29 mouse cellular contexts compared by ENCODE assay signal in the genomic region with DNA sequence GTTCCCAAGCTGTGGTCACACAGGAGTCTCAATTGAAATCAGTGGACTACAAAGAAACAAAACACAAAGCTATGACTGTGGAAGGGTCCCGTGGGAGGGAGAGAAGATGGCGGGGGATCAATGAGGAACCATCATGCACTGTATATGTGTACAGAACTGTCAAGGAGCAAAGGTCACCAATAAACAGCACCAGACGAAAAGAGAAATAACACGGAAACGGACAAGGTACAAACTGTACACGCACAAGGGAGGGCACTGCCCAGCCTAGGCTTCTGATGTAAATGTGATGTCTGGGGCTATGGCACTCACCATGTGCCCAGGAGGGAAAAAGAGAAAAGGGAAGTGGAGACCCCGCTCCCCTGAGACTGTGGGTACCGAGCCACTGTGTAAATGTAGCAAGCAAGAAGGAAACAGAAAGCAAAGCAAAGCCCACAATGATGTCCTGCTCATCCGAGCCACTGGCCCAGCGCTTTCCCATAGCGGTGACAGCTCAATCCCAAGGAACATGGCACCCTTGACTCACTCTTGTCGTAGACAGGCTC. TPM values are rescaled to one million over a fixed set of nuclear protein-coding genes. Genes with fewer than 3 reads are reported as not detected.
DNase-seq lines count a peak whose midpoint lies in the region; ATAC-seq and TF ChIP-seq lines count a peak whose summit lies in the region.
"Had no signal": no experiment of that assay in that cellular context is flagged by ENCODE, and none has a peak within 500 bp of the region (broad histone marks: within the 10 kb centered on the region; RNA-seq: fewer than 3 reads in every experiment).

No protein-coding gene starts in this region.

- H3K36me3 ChIP-seq in intestine, postnatal 0 days (ENCODE audit: control insufficient read depth, insufficient read depth), result peaks cover 34% of the 10 kb centered on the region; the same call in 1 of the 2 replicates
- no peaks in the 10 kb centered on the region for H3K36me3 ChIP-seq in hindbrain, embryonic 10.5 days
- H3K36me3 ChIP-seq in stomach, postnatal 0 days (ENCODE audit: control insufficient read depth, insufficient read depth, low read length), result no peaks in the 10 kb centered on the region
- H3K36me3 ChIP-seq: hindbrain, embryonic 12.5 days had no signal

- no peak overlapping the region for H3K9ac ChIP-seq in intestine, postnatal 0 days (ENCODE audit: low read depth, low read length)
- no peak overlapping the region for H3K9ac ChIP-seq in stomach, postnatal 0 days (ENCODE audit: low read length)
- H3K9ac ChIP-seq: forebrain, postnatal 0 days; hindbrain, embryonic 12.5 days; limb, embryonic 13.5 days had no signal

- TF ChIP-seq CTCF in bone marrow, adult 2 months (IDR thresholded peaks at IDR 0.05; ENCODE audit: control insufficient read depth, insufficient read depth, low read length), result no peak
- TF ChIP-seq CTCF in intestine, postnatal 0 days (IDR thresholded peaks at IDR 0.05; ENCODE audit: low read depth), result no peak
- TF ChIP-seq CTCF in stomach, postnatal 0 days (IDR thresholded peaks at IDR 0.05; ENCODE audit: low read depth), result no peak

- peak; percentile 21 for DNase-seq in A20 (ENCODE audit: low read depth, low spot score)
- peak; percentile 47 to 63 for DNase-seq in spleen, adult 18-20 months
- DNase-seq in thymus, postnatal 14 days, result no peak
- DNase-seq in cerebellum, adult 8-10 months, result no peak
- no peak for DNase-seq in hindbrain, embryonic 10.5 days (ENCODE audit: low spot score)
- no peak for DNase-seq in stomach, postnatal 0 days (ENCODE audit: low spot score)
- DNase-seq: adrenal gland, postnatal 14 days; cerebellum, adult 11-12 months; cerebellum, postnatal 10 days; forebrain, postnatal 0 days; heart, postnatal 14 days; kidney, adult 11 months; kidney, postnatal 25 days; lung, adult 18-20 months; midbrain, embryonic 14.5 days; thymus, adult 2 months; thymus, postnatal 4 days had no signal

- ATAC-seq in intestine, postnatal 0 days, result peak; percentile 94
- no peak for ATAC-seq in stomach, postnatal 0 days (ENCODE audit: low FRiP score, low TSS enrichment)
- ATAC-seq: CD4-positive, CD25-positive, alpha-beta regulatory T cell, adult 4 months; forebrain, postnatal 0 days; hindbrain, postnatal 0 days; lung, postnatal 0 days had no signal

- H3K27ac ChIP-seq in bone marrow, adult 2 months (ENCODE audit: control insufficient read depth, insufficient read depth, low read depth, low read length, poor library complexity), result peak overlapping the region; percentile 23
- H3K27ac ChIP-seq in intestine, postnatal 0 days (ENCODE audit: low read depth, low read length), result peak overlapping the region; percentile 78
- H3K27ac ChIP-seq in hindbrain, embryonic 10.5 days, result no peak overlapping the region
- no peak overlapping the region for H3K27ac ChIP-seq in stomach, postnatal 0 days (replicated peaks)
- H3K27ac ChIP-seq: hindbrain, embryonic 12.5 days; hindbrain, postnatal 0 days; layer of hippocampus, adult 2 months; left cerebral cortex, adult 2 months; limb, embryonic 13.5 days; macrophage had no signal

- no peak for TF ChIP-seq EP300 in stomach, postnatal 0 days (optimal IDR thresholded peaks at IDR 0.05)

- no peak for TF ChIP-seq POLR2A in bone marrow, adult 2 months (IDR thresholded peaks at IDR 0.05; ENCODE audit: borderline replicate concordance, control insufficient read depth, low read depth, low read length)

- no peak overlapping the region for H3K4me3 ChIP-seq in bone marrow, adult 2 months (replicated peaks; ENCODE audit: control insufficient read depth, low read depth, low read length)
- H3K4me3 ChIP-seq in intestine, postnatal 0 days (ENCODE audit: low read depth, low read length), result no peak overlapping the region
- no peak overlapping the region for H3K4me3 ChIP-seq in hindbrain, embryonic 10.5 days
- H3K4me3 ChIP-seq in stomach, postnatal 0 days (ENCODE audit: low read depth, low read length), result no peak overlapping the region
- H3K4me3 ChIP-seq: erythroblast, embryonic 14.5 days; hindbrain, embryonic 12.5 days; layer of hippocampus, adult 2 months; left cerebral cortex, adult 2 months; limb, embryonic 13.5 days had no signal

- H3K4me1 ChIP-seq in bone marrow, adult 2 months (ENCODE audit: control insufficient read depth, insufficient read depth, low read length), result no peaks in the 10 kb centered on the region; the same call in 1 of the 2 replicates
- H3K4me1 ChIP-seq in intestine, postnatal 0 days (replicated peaks; ENCODE audit: control insufficient read depth, insufficient read depth, low read length), result peaks cover 3% of the 10 kb centered on the region; the same call in 1 of the 2 replicates
- peaks cover 8% of the 10 kb centered on the region for H3K4me1 ChIP-seq in hindbrain, embryonic 10.5 days (replicated peaks)
- no peaks in the 10 kb centered on the region for H3K4me1 ChIP-seq in stomach, postnatal 0 days (replicated peaks; ENCODE audit: control insufficient read depth, insufficient read depth)

- WGBS in bone marrow, adult 2 months, result 59% methylated on average over 12 of the region's 12 CpGs
- WGBS in intestine, postnatal 0 days, result 58% methylated on average over 12 of the region's 12 CpGs
- 89% methylated on average over 12 of the region's 12 CpGs for WGBS in hindbrain, embryonic 10.5 days
- 85% methylated on average over 12 of the region's 12 CpGs for WGBS in stomach, postnatal 0 days

- H3K27me3 ChIP-seq in intestine, postnatal 0 days (replicated peaks; ENCODE audit: control insufficient read depth, insufficient read depth, low read length), result no peaks in the 10 kb centered on the region
- peaks cover 10% of the 10 kb centered on the region for H3K27me3 ChIP-seq in hindbrain, embryonic 10.5 days (ENCODE audit: insufficient read depth, poor library complexity, severe bottlenecking)
- no peaks in the 10 kb centered on the region for H3K27me3 ChIP-seq in stomach, postnatal 0 days (ENCODE audit: control insufficient read depth, insufficient read depth, low read length)

- 0 out of 2 replicates have a peak overlapping the region, but pooled peaks have one; percentile 9 for H3K4me2 ChIP-seq in intestine, postnatal 0 days (replicated peaks; ENCODE audit: low read depth)
- H3K4me2 ChIP-seq in stomach, postnatal 0 days (replicated peaks; ENCODE audit: low read depth), result no peak overlapping the region
- H3K4me2 ChIP-seq: hindbrain, embryonic 12.5 days; limb, embryonic 13.5 days; liver, embryonic 11.5 days had no signal

- H3K9me3 ChIP-seq in intestine, postnatal 0 days (ENCODE audit: control insufficient read depth), result no peaks in the 10 kb centered on the region
- 0 out of 2 replicates have a peak, but pooled peaks cover 3% of the 10 kb centered on the region for H3K9me3 ChIP-seq in hindbrain, embryonic 10.5 days
- H3K9me3 ChIP-seq in stomach, postnatal 0 days (ENCODE audit: control insufficient read depth, low read length), result no peaks in the 10 kb centered on the region
- H3K9me3 ChIP-seq: hindbrain, embryonic 12.5 days; limb, embryonic 13.5 days had no signal

RNA-seq across cellular contexts. Expression of a gene that starts 10.8 kb away (rescaled TPM):
- polyA plus RNA-seq in bone marrow, adult 2 months (2011; ENCODE audit: insufficient read depth, insufficient read length, low replicate concordance, missing spikeins), result 64.7 and 98.2 TPM in 2 replicates
- 14.8 and 16.9 TPM in 2 replicates for polyA plus RNA-seq in intestine, postnatal 0 days (2015; fragmentation: Nextera tagmentation; extraction: Ambion mirVana)
- polyA plus RNA-seq in hindbrain, embryonic 10.5 days (2016; fragmentation: Nextera tagmentation; extraction: Ambion mirVana), result 57.5 and 68.8 TPM in 2 replicates
- 19.0 and 21.5 TPM in 2 replicates for polyA plus RNA-seq in stomach, postnatal 0 days (2015; fragmentation: Nextera tagmentation; extraction: Ambion mirVana)

RNA-seq across cellular contexts. Expression of a gene that starts 14.1 kb away (rescaled TPM):
- polyA plus RNA-seq in bone marrow, adult 2 months (2011; ENCODE audit: insufficient read depth, insufficient read length, low replicate concordance, missing spikeins), result 6.4 and 12.0 TPM in 2 replicates
- 10.5 and 10.6 TPM in 2 replicates for polyA plus RNA-seq in intestine, postnatal 0 days (2015; fragmentation: Nextera tagmentation; extraction: Ambion mirVana)
- 4.4 and 6.1 TPM in 2 replicates for polyA plus RNA-seq in hindbrain, embryonic 10.5 days (2016; fragmentation: Nextera tagmentation; extraction: Ambion mirVana)
- 7.3 and 8.7 TPM in 2 replicates for polyA plus RNA-seq in stomach, postnatal 0 days (2015; fragmentation: Nextera tagmentation; extraction: Ambion mirVana)

RNA-seq across cellular contexts. Expression of a gene that starts 37.7 kb away (rescaled TPM):
- 52.9 and 74.3 TPM in 2 replicates for polyA plus RNA-seq in bone marrow, adult 2 months (2011; ENCODE audit: insufficient read depth, insufficient read length, low replicate concordance, missing spikeins)
- 99.5 and 102 TPM in 2 replicates for polyA plus RNA-seq in intestine, postnatal 0 days (2015; fragmentation: Nextera tagmentation; extraction: Ambion mirVana)
- 177 and 188 TPM in 2 replicates for polyA plus RNA-seq in hindbrain, embryonic 10.5 days (2016; fragmentation: Nextera tagmentation; extraction: Ambion mirVana)
- 108 and 114 TPM in 2 replicates for polyA plus RNA-seq in stomach, postnatal 0 days (2015; fragmentation: Nextera tagmentation; extraction: Ambion mirVana)

RNA-seq across cellular contexts. Expression of a gene that starts 38.0 kb away (rescaled TPM):
- 2.8 and 3.0 TPM in 2 replicates for polyA plus RNA-seq in bone marrow, adult 2 months (2011; ENCODE audit: insufficient read depth, insufficient read length, low replicate concordance, missing spikeins)
- polyA plus RNA-seq in intestine, postnatal 0 days (2015; fragmentation: Nextera tagmentation; extraction: Ambion mirVana), result 0.14 TPM in 1 of 2 replicates, not detected in the other
- 0.22 and 0.72 TPM in 2 replicates for polyA plus RNA-seq in hindbrain, embryonic 10.5 days (2016; fragmentation: Nextera tagmentation; extraction: Ambion mirVana)
- 3.7 and 5.0 TPM in 2 replicates for polyA plus RNA-seq in stomach, postnatal 0 days (2015; fragmentation: Nextera tagmentation; extraction: Ambion mirVana)
- polyA plus RNA-seq: hindbrain, postnatal 0 days had no signal

RNA-seq across cellular contexts. Expression of a gene that starts 49.7 kb away (rescaled TPM):
- polyA plus RNA-seq in bone marrow, adult 2 months (2011; ENCODE audit: insufficient read depth, insufficient read length, low replicate concordance, missing spikeins), result 18.1 and 31.2 TPM in 2 replicates
- polyA plus RNA-seq in intestine, postnatal 0 days (2015; fragmentation: Nextera tagmentation; extraction: Ambion mirVana), result 66.1 and 70.6 TPM in 2 replicates
- 83.8 and 99.9 TPM in 2 replicates for polyA plus RNA-seq in hindbrain, embryonic 10.5 days (2016; fragmentation: Nextera tagmentation; extraction: Ambion mirVana)
- polyA plus RNA-seq in stomach, postnatal 0 days (2015; fragmentation: Nextera tagmentation; extraction: Ambion mirVana), result 55.0 and 65.1 TPM in 2 replicates

Comparison
In these comparisons a context has a peak if more than half of its experiments do, and no peak if none do; other contexts are left out.
1. DNase-seq: peak in A20 (single experiment) and spleen, adult 18-20 months (2 of 2); none in thymus, postnatal 14 days (single experiment), cerebellum, adult 8-10 months (single experiment), hindbrain, embryonic 10.5 days (single experiment) and stomach, postnatal 0 days (single experiment).
2. H3K27ac ChIP-seq: peak in bone marrow, adult 2 months (single experiment) and intestine, postnatal 0 days (single experiment); none in hindbrain, embryonic 10.5 days (single experiment) and stomach, postnatal 0 days (single experiment).